Mouse (Mus musculus) left cerebral cortex, adult 8-10 months (tissue): ENCODE results near the gene Aig1. TPM values are rescaled to one million over a fixed set of nuclear protein-coding genes. Genes with fewer than 3 reads are reported as not detected.
"Not testable (repeated sequence)": the region's sequence is repeated elsewhere in the genome, so short reads cannot be mapped to it uniquely, and the experiment has no call there.

ENCODE experiments used
- DNase-seq, 2 experiments: peaks; one replicate each; pipeline ENCODE4 v3.0.0; 2022; ENCODE audit warnings: low spot score in 2 of 2
- total RNA-seq, 4 experiments: library from RNA; stranded (reverse); gene quantifications; 2 replicates each; pipeline ENCODE4 v1.2.4; 2022

Aig1 gene
- total RNA-seq, result 10 to 100 TPM; 63.3 to 70.3 (median 66.1) TPM

- peak; percentile 54 to 73 for DNase-seq
Observed at GRCm38 (mm10) chr10:13868371-13869321, at the start of gene Aig1. Gene Aig1, minus strand, starts transcription at chr10:13868980.

- DNase-seq, result peak; percentile 9 to 20
Observed at GRCm38 (mm10) chr10:13916645-13917342, 48.0 kb upstream of the Aig1 start.

GRCm38 (mm10) chr10:13915211-13915610 is 46.4 kb upstream of the Aig1 start:
- DNase-seq, result peak in 1 of 2 experiments; percentile 11

GRCm38 (mm10) chr10:13913689-13914088 is 44.9 kb upstream of the Aig1 start:
- DNase-seq, result no peak

GRCm38 (mm10) chr10:13906261-13906741 is 37.5 kb upstream of the Aig1 start:
- no peak for DNase-seq

GRCm38 (mm10) chr10:13905618-13906017 is 36.8 kb upstream of the Aig1 start:
- DNase-seq, result no peak

- not testable (repeated sequence) for DNase-seq
Observed at GRCm38 (mm10) chr10:13892762-13893161, 24.0 kb upstream of the Aig1 start.

- no peak for DNase-seq
Observed at GRCm38 (mm10) chr10:13882975-13883875, 14.4 kb upstream of the Aig1 start.

GRCm38 (mm10) chr10:13882490-13882889 is 13.7 kb upstream of the Aig1 start:
- no peak for DNase-seq

GRCm38 (mm10) chr10:13878696-13879095 is 9.9 kb upstream of the Aig1 start:
- no peak for DNase-seq

- peak in 1 of 2 experiments; percentile 37 for DNase-seq
Observed at GRCm38 (mm10) chr10:13875038-13875420, 6.2 kb upstream of the Aig1 start.

- DNase-seq, result no peak
Observed at GRCm38 (mm10) chr10:13874301-13875037, 5.7 kb upstream of the Aig1 start.

- no peak for DNase-seq
Observed at GRCm38 (mm10) chr10:13870531-13870930, 1.8 kb upstream of the Aig1 start.

GRCm38 (mm10) chr10:13869322-13870035 is 699 bp upstream of the Aig1 start:
- no peak for DNase-seq

- no peak for DNase-seq
Observed at GRCm38 (mm10) chr10:13866391-13866790, 2.4 kb downstream of the Aig1 start.

GRCm38 (mm10) chr10:13861115-13861909 is 7.5 kb downstream of the Aig1 start:
- peak; percentile 25 to 53 for DNase-seq

- no peak for DNase-seq
Observed at GRCm38 (mm10) chr10:13856438-13856837, 12.3 kb downstream of the Aig1 start.

GRCm38 (mm10) chr10:13855969-13856368 is 12.8 kb downstream of the Aig1 start:
- DNase-seq, result no peak

- no peak for DNase-seq
Observed at GRCm38 (mm10) chr10:13855111-13855510, 13.7 kb downstream of the Aig1 start.
